Mouse (Mus musculus): ENCODE measurements around the gene Plppr2. TPM values are rescaled to one million over a fixed set of nuclear protein-coding genes. Genes with fewer than 3 reads are reported as not detected.

The Plppr2 gene
- polyA plus RNA-seq, 1 experiment from 2014 or later: 47.3 TPM

DNA sequence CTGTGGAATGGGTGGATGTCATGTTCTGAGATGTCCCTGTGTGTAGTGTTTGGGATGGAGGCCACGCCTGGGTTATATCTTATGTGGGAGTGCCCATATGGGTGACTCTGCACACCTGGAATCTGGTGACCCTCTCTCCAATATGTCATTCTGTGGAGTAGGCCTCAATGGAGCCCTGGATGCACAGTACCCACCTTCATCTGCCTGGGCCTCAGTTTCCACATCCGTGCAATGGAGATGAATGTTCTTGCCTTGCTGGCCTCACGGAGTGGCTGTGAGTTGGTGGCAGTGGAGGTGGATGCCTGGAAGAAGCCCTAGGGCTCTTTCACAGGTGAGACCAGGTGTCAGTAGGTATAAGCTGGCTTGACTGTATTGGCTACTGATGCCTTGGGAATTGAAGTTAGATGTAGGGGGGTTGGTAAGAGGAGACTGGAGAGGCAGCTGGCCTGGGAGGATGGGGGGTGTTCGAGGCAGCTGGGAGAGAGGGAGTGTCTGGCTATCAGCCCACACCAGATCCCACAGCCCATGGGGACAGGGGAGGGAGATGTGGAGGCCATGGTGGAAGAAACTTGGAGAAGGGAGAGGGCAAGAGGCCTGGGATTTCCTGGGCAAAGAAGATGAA is 1.5 kb downstream of the Plppr2 start:
- WGBS: 83% methylated on average over 4 of the region's 4 CpGs
- Histone ChIP-seq H3K36me3 (ENCODE audit: control insufficient read depth, insufficient read depth, low read length) (peaks cover 22% of the 10 kb centered on the region), H3K9ac (ENCODE audit: low read length) (peak overlapping the region; percentile 13; the same call in 1 of the 2 replicates), H3K27ac (ENCODE audit: low read depth, low read length) (no peak overlapping the region), H3K4me1 (ENCODE audit: control insufficient read depth, insufficient read depth, low read length) (peaks cover 10% of the 10 kb centered on the region), H3K9me3 (replicated peaks; ENCODE audit: control insufficient read depth, low read length) (no peaks in the 10 kb centered on the region), H3K4me3 (ENCODE audit: low read depth, low read length) (peak overlapping the region; percentile 71), H3K27me3 (replicated peaks; ENCODE audit: control insufficient read depth, insufficient read depth, low read length) (no peaks in the 10 kb centered on the region; the same call in 1 of the 2 replicates), H3K4me2 (ENCODE audit: low read length) (peak overlapping the region; percentile 74)
- DNase-seq (ENCODE audit: low spot score): no peak
- no peak for ATAC-seq

DNA sequence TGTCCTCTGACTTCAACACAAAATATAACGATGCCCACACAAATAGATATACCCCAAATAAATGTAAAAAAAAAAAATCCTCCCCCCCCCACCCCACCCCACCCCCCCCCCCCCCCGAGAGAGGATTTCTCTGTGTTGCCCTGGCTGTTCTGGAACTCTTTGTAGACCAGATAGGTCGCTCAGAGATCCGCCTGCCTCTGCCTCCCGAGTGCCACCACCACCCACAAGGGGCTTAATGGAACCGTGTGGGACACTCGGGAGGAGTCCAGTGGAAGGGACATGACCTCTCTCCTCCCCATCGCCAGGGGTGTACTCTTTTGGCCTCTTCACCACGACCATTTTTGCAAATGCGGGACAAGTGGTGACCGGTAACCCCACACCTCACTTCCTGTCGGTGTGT is 6.2 kb downstream of the Plppr2 start:
- WGBS: 85% methylated on average over 11 of the region's 12 CpGs
- Histone ChIP-seq H3K27me3 (replicated peaks; ENCODE audit: control insufficient read depth, insufficient read depth, low read length) (no peaks in the 10 kb centered on the region), H3K36me3 (ENCODE audit: control insufficient read depth, insufficient read depth, low read length) (peaks cover 32% of the 10 kb centered on the region)

DNA sequence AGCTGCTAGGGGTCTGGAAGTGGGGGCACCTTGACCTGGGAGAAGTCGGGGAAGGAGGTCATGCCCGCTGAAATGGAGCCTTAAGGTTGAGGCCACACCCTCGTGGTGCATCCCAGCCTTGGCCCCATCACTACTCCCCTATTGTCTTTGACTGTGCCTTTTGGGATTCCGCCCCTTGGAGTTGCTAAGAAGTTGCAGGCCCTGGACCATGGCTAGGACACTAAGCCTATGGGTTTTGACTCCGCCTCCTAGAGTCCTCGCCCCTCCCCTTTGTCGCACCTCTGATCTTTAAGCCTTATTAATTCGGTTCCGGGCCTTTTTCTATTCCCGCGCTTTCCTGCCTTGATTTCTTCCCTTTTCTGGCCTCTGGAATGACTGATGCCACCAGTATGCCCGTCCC is 6.8 kb downstream of the Plppr2 start:
- DNase-seq (ENCODE audit: low spot score) (no peak), ATAC-seq (0 out of 2 replicates have a peak, but pooled peaks have one; percentile 6)
- H3K9ac ChIP-seq (ENCODE audit: low read length): no peak overlapping the region
- H3K27me3 ChIP-seq (replicated peaks; ENCODE audit: control insufficient read depth, insufficient read depth, low read length): no peaks in the 10 kb centered on the region
- peaks cover 32% of the 10 kb centered on the region for H3K36me3 ChIP-seq (ENCODE audit: control insufficient read depth, insufficient read depth, low read length)
- no peaks in the 10 kb centered on the region for H3K4me1 ChIP-seq (ENCODE audit: control insufficient read depth, insufficient read depth, low read length)
- H3K9me3 ChIP-seq (replicated peaks; ENCODE audit: control insufficient read depth, low read length): no peaks in the 10 kb centered on the region
- WGBS: 60% methylated on average over 12 of the region's 12 CpGs
- no peak overlapping the region for H3K4me2 ChIP-seq (ENCODE audit: low read length)
- H3K4me3 ChIP-seq (ENCODE audit: low read depth, low read length): no peak overlapping the region
- no peak overlapping the region for H3K27ac ChIP-seq (ENCODE audit: low read depth, low read length)

More for the DNA sequence above, 6.2 kb downstream of the Plppr2 start:
- no peak overlapping the region for H3K4me2 ChIP-seq (ENCODE audit: low read length)
- H3K9ac ChIP-seq (ENCODE audit: low read length): no peak overlapping the region
- H3K4me1 ChIP-seq (ENCODE audit: control insufficient read depth, insufficient read depth, low read length): peaks cover 5% of the 10 kb centered on the region
- no peaks in the 10 kb centered on the region for H3K9me3 ChIP-seq (replicated peaks; ENCODE audit: control insufficient read depth, low read length)
- DNase-seq (ENCODE audit: low spot score) (no peak), ATAC-seq (no peak)
- H3K27ac ChIP-seq (ENCODE audit: low read depth, low read length): no peak overlapping the region
- no peak overlapping the region for H3K4me3 ChIP-seq (ENCODE audit: low read depth, low read length)

DNA sequence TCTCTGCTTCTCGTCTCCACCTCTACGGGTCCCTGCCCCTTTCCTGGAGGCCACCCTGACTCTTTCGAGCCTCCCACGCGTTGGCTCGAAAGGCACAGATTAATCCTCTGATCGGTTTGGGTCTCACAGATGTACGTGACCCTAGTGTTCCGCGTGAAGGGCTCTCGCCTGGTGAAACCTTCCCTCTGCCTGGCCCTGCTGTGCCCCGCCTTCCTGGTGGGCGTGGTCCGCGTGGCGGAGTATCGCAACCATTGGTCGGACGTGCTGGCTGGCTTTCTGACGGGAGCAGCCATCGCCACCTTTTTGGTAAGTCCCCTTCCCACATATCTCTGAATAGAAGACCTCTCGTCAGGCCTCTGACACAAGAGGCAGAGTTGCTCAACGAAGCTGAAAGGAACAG is 7.4 kb downstream of the Plppr2 start:
- Histone ChIP-seq H3K4me3 (ENCODE audit: low read depth, low read length) (no peak overlapping the region), H3K4me1 (ENCODE audit: control insufficient read depth, insufficient read depth, low read length) (no peaks in the 10 kb centered on the region), H3K9ac (ENCODE audit: low read length) (no peak overlapping the region), H3K36me3 (ENCODE audit: control insufficient read depth, insufficient read depth, low read length) (peaks cover 32% of the 10 kb centered on the region), H3K9me3 (replicated peaks; ENCODE audit: control insufficient read depth, low read length) (no peaks in the 10 kb centered on the region), H3K27me3 (replicated peaks; ENCODE audit: control insufficient read depth, insufficient read depth, low read length) (no peaks in the 10 kb centered on the region), H3K4me2 (ENCODE audit: low read length) (no peak overlapping the region), H3K27ac (ENCODE audit: low read depth, low read length) (no peak overlapping the region)
- DNase-seq (ENCODE audit: low spot score) (no peak), ATAC-seq (no peak)
- WGBS: 25% methylated on average over 23 of the region's 23 CpGs

DNA sequence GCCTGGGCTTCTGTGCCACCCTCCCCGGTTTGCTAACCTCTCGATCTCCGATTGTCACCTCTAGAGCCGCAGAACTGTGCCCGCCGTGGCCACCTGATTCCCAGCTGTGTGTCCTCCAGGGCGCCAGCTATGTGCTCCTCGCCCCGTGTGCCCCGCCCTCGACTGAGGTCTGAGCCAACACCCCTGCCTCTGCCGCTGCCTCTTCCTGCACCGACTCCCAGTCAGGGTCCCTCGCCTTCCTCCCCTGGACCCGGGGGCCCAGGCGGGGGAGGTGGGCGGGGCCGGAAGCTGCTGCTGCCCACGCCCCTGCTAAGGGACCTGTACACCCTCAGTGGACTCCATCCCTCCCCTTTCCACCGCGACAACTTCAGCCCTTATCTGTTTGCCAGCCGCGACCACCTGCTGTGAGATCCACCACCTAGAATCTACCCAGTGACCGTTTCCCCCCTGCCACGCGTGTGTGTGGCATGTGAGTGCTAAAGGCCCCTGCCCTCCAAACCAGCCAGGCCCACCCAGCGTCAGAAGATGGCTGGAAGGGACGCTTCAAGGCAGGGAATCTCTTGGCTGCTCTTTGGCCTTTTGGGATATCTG is 10.8 kb downstream of the Plppr2 start:
- H3K4me2 ChIP-seq (ENCODE audit: low read length): no peak overlapping the region
- H3K9ac ChIP-seq (ENCODE audit: low read length): no peak overlapping the region
- no peak overlapping the region for H3K27ac ChIP-seq (ENCODE audit: low read depth, low read length)
- no peaks in the 10 kb centered on the region for H3K9me3 ChIP-seq (replicated peaks; ENCODE audit: control insufficient read depth, low read length)
- WGBS: 7% methylated on average over 27 of the region's 28 CpGs
- no peak overlapping the region for H3K4me3 ChIP-seq (ENCODE audit: low read depth, low read length)
- H3K36me3 ChIP-seq (ENCODE audit: control insufficient read depth, insufficient read depth, low read length): peaks cover 10% of the 10 kb centered on the region; the same call in 1 of the 2 replicates
- ATAC-seq (no peak), DNase-seq (ENCODE audit: low spot score) (no peak)
- H3K4me1 ChIP-seq (ENCODE audit: control insufficient read depth, insufficient read depth, low read length): no peaks in the 10 kb centered on the region
- no peaks in the 10 kb centered on the region for H3K27me3 ChIP-seq (replicated peaks; ENCODE audit: control insufficient read depth, insufficient read depth, low read length)

DNA sequence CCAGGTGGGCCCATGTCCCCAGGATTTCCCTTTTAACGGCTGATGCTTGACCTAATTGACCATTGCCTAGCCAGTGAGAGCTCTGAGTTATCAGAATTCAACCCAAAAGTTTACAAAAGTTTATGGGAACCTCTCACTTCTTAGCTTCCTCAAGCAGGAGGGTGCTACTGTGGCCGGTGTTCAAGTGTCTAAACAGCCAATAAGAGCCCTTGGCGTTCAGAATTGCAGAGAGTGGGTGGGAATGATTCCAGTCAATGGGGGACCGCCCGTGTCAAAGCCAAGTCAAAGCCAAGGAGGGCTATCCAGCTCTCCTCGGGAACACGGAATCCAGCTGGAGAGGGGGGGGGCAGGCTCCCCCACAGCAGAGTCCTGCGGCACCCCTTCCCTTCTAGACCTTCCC is 11.3 kb downstream of the Plppr2 start:
- H3K4me2 ChIP-seq (ENCODE audit: low read length): no peak overlapping the region
- no peak overlapping the region for H3K27ac ChIP-seq (ENCODE audit: low read depth, low read length)
- H3K4me3 ChIP-seq (ENCODE audit: low read depth, low read length): no peak overlapping the region
- no peak for DNase-seq (ENCODE audit: low spot score)
- no peak overlapping the region for H3K9ac ChIP-seq (ENCODE audit: low read length)
- H3K9me3 ChIP-seq (replicated peaks; ENCODE audit: control insufficient read depth, low read length): no peaks in the 10 kb centered on the region
- H3K4me1 ChIP-seq (ENCODE audit: control insufficient read depth, insufficient read depth, low read length): 0 out of 2 replicates have a peak, but pooled peaks cover under 1% of the 10 kb centered on the region
- H3K36me3 ChIP-seq (ENCODE audit: control insufficient read depth, insufficient read depth, low read length): peaks cover 10% of the 10 kb centered on the region; the same call in 1 of the 2 replicates
- 54% methylated on average over 8 of the region's 8 CpGs for WGBS
- no peak for ATAC-seq
- no peaks in the 10 kb centered on the region for H3K27me3 ChIP-seq (replicated peaks; ENCODE audit: control insufficient read depth, insufficient read depth, low read length)

DNA sequence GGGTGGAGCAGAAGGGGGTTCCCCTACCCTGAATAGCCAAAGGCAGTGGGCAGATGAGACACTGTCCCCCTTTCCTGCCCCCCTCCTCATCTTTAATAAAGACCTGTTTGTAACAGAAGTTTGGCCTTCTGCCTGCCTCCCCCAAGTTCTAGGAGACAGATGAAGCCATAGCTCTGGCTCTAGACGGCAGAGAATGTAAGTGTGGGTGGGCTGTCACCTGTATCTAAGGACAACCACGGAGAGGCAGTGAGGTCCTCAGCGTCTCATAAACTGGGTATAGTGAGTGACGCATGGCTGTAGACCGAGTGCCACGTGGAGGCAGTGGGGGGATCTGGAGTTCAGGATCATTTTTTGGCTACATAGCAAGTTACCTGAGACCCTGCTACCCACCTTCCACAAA is 12.0 kb downstream of the Plppr2 start:
- no peak for ATAC-seq
- 71% methylated on average over 6 of the region's 6 CpGs for WGBS
- peaks cover 10% of the 10 kb centered on the region; the same call in 1 of the 2 replicates for H3K36me3 ChIP-seq (ENCODE audit: control insufficient read depth, insufficient read depth, low read length)
- 0 out of 2 replicates have a peak, but pooled peaks cover 2% of the 10 kb centered on the region for H3K4me1 ChIP-seq (ENCODE audit: control insufficient read depth, insufficient read depth, low read length)
- no peak for DNase-seq (ENCODE audit: low spot score)
- no peaks in the 10 kb centered on the region for H3K9me3 ChIP-seq (replicated peaks; ENCODE audit: control insufficient read depth, low read length)
- no peaks in the 10 kb centered on the region for H3K27me3 ChIP-seq (replicated peaks; ENCODE audit: control insufficient read depth, insufficient read depth, low read length)
- H3K27ac ChIP-seq (ENCODE audit: low read depth, low read length): no peak overlapping the region
- no peak overlapping the region for H3K4me3 ChIP-seq (ENCODE audit: low read depth, low read length)
- no peak overlapping the region for H3K4me2 ChIP-seq (ENCODE audit: low read length)
- no peak overlapping the region for H3K9ac ChIP-seq (ENCODE audit: low read length)

DNA sequence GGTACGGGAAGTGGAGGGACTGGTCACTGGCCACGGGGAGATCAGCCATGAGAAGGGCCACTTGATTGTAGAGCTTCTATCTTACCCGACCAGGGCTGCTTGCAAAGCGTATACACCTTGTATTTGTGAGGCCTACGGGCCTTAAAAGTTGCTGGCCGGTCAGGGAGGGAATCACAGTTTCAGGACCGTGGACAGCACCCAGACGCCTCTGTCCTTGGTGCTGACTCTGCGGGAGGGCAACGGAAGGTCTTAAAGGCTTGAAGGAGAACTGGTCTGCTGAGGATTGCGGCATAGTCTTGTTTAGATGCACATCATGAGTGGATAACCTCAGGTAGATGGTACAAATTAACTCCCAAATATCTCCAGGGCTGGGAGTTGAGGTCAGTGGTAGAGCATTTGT is 13.5 kb downstream of the Plppr2 start:
- H3K9me3 ChIP-seq (replicated peaks; ENCODE audit: control insufficient read depth, low read length): no peaks in the 10 kb centered on the region
- no peak overlapping the region for H3K4me3 ChIP-seq (ENCODE audit: low read depth, low read length)
- H3K27me3 ChIP-seq (replicated peaks; ENCODE audit: control insufficient read depth, insufficient read depth, low read length): no peaks in the 10 kb centered on the region
- DNase-seq (ENCODE audit: low spot score) (no peak), ATAC-seq (no peak)
- H3K36me3 ChIP-seq (ENCODE audit: control insufficient read depth, insufficient read depth, low read length): peaks cover 10% of the 10 kb centered on the region; the same call in 1 of the 2 replicates
- no peak overlapping the region for H3K27ac ChIP-seq (ENCODE audit: low read depth, low read length)
- 0 out of 2 replicates have a peak, but pooled peaks cover 2% of the 10 kb centered on the region for H3K4me1 ChIP-seq (ENCODE audit: control insufficient read depth, insufficient read depth, low read length)
- no peak overlapping the region for H3K4me2 ChIP-seq (ENCODE audit: low read length)
- H3K9ac ChIP-seq (ENCODE audit: low read length): no peak overlapping the region
- 17% methylated on average over 11 of the region's 11 CpGs for WGBS

DNA sequence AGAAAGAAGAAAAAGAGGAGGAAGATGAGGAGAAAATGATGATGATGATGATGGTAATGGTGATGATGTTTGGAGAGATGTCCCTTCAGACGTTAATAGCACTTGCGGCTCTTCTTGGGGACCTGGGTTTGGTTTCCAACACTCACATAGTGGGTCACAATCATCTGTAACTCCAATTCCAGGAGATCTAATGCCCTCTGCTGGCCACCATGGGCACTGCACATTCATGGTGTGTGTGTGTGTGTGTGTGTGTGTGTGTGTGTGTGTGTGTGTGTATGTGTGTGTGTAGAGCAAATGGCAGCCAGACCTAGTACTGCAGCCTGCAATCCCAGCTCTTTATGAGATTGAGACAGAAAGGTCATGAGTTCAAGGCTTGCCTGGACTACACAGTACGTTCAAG is 15.1 kb downstream of the Plppr2 start:
- Histone ChIP-seq H3K27me3 (replicated peaks; ENCODE audit: control insufficient read depth, insufficient read depth, low read length) (no peaks in the 10 kb centered on the region), H3K4me3 (ENCODE audit: low read depth, low read length) (no peak overlapping the region), H3K4me1 (ENCODE audit: control insufficient read depth, insufficient read depth, low read length) (peaks cover 8% of the 10 kb centered on the region), H3K27ac (ENCODE audit: low read depth, low read length) (no peak overlapping the region), H3K4me2 (ENCODE audit: low read length) (no peak overlapping the region), H3K9ac (ENCODE audit: low read length) (no peak overlapping the region), H3K9me3 (replicated peaks; ENCODE audit: control insufficient read depth, low read length) (no peaks in the 10 kb centered on the region), H3K36me3 (ENCODE audit: control insufficient read depth, insufficient read depth, low read length) (peaks cover 5% of the 10 kb centered on the region; the same call in 1 of the 2 replicates)
- 83% methylated on average over 3 of the region's 3 CpGs for WGBS
- DNase-seq (ENCODE audit: low spot score): no peak
- ATAC-seq: no peak

Data from forebrain, embryonic 14.5 days (tissue).